Mouse (Mus musculus) gonadal fat pad, adult 2 months (tissue): ENCODE data around the gene Sulf2. TPM values are rescaled to one million over a fixed set of nuclear protein-coding genes. Genes with fewer than 3 reads are reported as not detected.
"Not testable (repeated sequence)": the region's sequence is repeated elsewhere in the genome, so short reads cannot be mapped to it uniquely, and the experiment has no call there.

Experiments
- DNase-seq: peaks from one replicate; pipeline ENCODE4 v3.0.0-alpha.2; 2012; ENCODE audit warnings: low read depth
- polyA plus RNA-seq: library from polyadenylated mRNA; depleted of rRNA; stranded (reverse); fragments of >200 nt; gene quantifications from 2 replicates; pipeline ENCODE4 v1.2.3, GENCODE M21; 2012; rRNA removed

The Sulf2 gene
- 117 and 132 TPM in 2 replicates for polyA plus RNA-seq

- DNase-seq, result no peak
These were observed at the start of gene Sulf2 for GRCm38 (mm10) chr2:166155454-166155815. TSS of gene Sulf2 (minus strand) at chr2:166155663.

GRCm38 (mm10) chr2:166204174-166204573 lies 48.7 kb upstream of the Sulf2 start:
- no peak for DNase-seq

- no peak for DNase-seq
These were observed 48.2 kb upstream of the Sulf2 start for GRCm38 (mm10) chr2:166203647-166204046.

- no peak for DNase-seq
These were observed 42.5 kb upstream of the Sulf2 start for GRCm38 (mm10) chr2:166197964-166198363.

GRCm38 (mm10) chr2:166197064-166197463 lies 41.6 kb upstream of the Sulf2 start:
- no peak for DNase-seq

GRCm38 (mm10) chr2:166196080-166196786 lies 40.8 kb upstream of the Sulf2 start:
- no peak for DNase-seq

GRCm38 (mm10) chr2:166195041-166195440 lies 39.6 kb upstream of the Sulf2 start:
- no peak for DNase-seq

GRCm38 (mm10) chr2:166194112-166194758 lies 38.8 kb upstream of the Sulf2 start:
- DNase-seq, result no peak

- no peak for DNase-seq
These were observed 38.0 kb upstream of the Sulf2 start for GRCm38 (mm10) chr2:166193509-166193908.

- DNase-seq, result peak; percentile 55
These were observed 35.4 kb upstream of the Sulf2 start for GRCm38 (mm10) chr2:166190816-166191215.

- no peak for DNase-seq
These were observed 33.7 kb upstream of the Sulf2 start for GRCm38 (mm10) chr2:166189191-166189590.

GRCm38 (mm10) chr2:166187874-166188453 lies 32.5 kb upstream of the Sulf2 start:
- DNase-seq, result not testable (repeated sequence)

- DNase-seq, result not testable (repeated sequence)
These were observed 31.9 kb upstream of the Sulf2 start for GRCm38 (mm10) chr2:166187319-166187718.

- DNase-seq, result no peak
These were observed 30.9 kb upstream of the Sulf2 start for GRCm38 (mm10) chr2:166186244-166186948.

- no peak for DNase-seq
These were observed 30.3 kb upstream of the Sulf2 start for GRCm38 (mm10) chr2:166185768-166186167.

GRCm38 (mm10) chr2:166184417-166184816 lies 29.0 kb upstream of the Sulf2 start:
- no peak for DNase-seq

GRCm38 (mm10) chr2:166182009-166182685 lies 26.7 kb upstream of the Sulf2 start:
- no peak for DNase-seq

- no peak for DNase-seq
These were observed 25.5 kb upstream of the Sulf2 start for GRCm38 (mm10) chr2:166180744-166181508.

GRCm38 (mm10) chr2:166180136-166180649 lies 24.7 kb upstream of the Sulf2 start:
- DNase-seq, result no peak

- no peak for DNase-seq
These were observed 24.1 kb upstream of the Sulf2 start for GRCm38 (mm10) chr2:166179457-166180101.
